Mouse (Mus musculus) heart, postnatal 0 days (tissue): ENCODE results near the gene Rab11a. TPM values are rescaled to one million over a fixed set of nuclear protein-coding genes. Genes with fewer than 3 reads are reported as not detected.
A peak's percentile ranks its signal among the peaks of the same experiment; 100 is the strongest.
"Not testable (repeated sequence)": the region's sequence is repeated elsewhere in the genome, so short reads cannot be mapped to it uniquely, and the experiment has no call there.

Experiments
- ATAC-seq: fragments of 200-750 bp; cut with Nextera tagmentation; 2 replicates; pipeline ENCODE4 v1.8.0; 2017; ENCODE audit warnings: low read depth, moderate number of reproducible peaks, moderate library complexity; ENCODE audit not compliant: insufficient read depth
- DNase-seq: peaks from one replicate; pipeline ENCODE4 v3.0.0-alpha.2; 2016; ENCODE audit warnings: low spot score
- H3K27ac ChIP-seq: fragments of 300-500 bp; sonication (generic); 2 replicates; pipeline ENCODE4 v1.5.1; 2014; ENCODE audit warnings: low read depth, mild to moderate bottlenecking
- H3K27me3 ChIP-seq: fragments of 300-500 bp; sonication (generic); 2 replicates; pipeline ENCODE4 v1.6.1; 2014; ENCODE audit warnings: low read length, mixed read lengths; ENCODE audit not compliant: control insufficient read depth, insufficient read depth
- H3K36me3 ChIP-seq: fragments of 300-500 bp; sonication (generic); replicated peaks from 2 replicates; pipeline ENCODE4 v1.6.1; 2014; ENCODE audit warnings: low read length, mixed read lengths; ENCODE audit not compliant: control insufficient read depth, insufficient read depth
- H3K4me1 ChIP-seq: fragments of 300-500 bp; sonication (generic); 2 replicates; pipeline ENCODE4 v1.6.1; 2014; ENCODE audit warnings: antibody characterized with exemption; ENCODE audit not compliant: control insufficient read depth, insufficient read depth
- H3K4me2 ChIP-seq: fragments of 300-500 bp; sonication (generic); 2 replicates; pipeline ENCODE4 v1.6.1; 2014; ENCODE audit warnings: low read depth, mild to moderate bottlenecking, low read length, moderate library complexity
- H3K4me3 ChIP-seq: fragments of 300-500 bp; sonication (generic); 2 replicates; pipeline ENCODE4 v1.5.1; 2014; ENCODE audit warnings: low read depth, low read length
- H3K9ac ChIP-seq: fragments of 300-500 bp; sonication (generic); replicated peaks from 2 replicates; pipeline ENCODE4 v1.6.1; 2014; ENCODE audit warnings: low read depth, low read length, mixed read lengths
- H3K9me3 ChIP-seq: fragments of 300-500 bp; sonication (generic); replicated peaks from 2 replicates; pipeline ENCODE4 v1.6.1; 2016; ENCODE audit warnings: low read length; ENCODE audit not compliant: control insufficient read depth
- CTCF ChIP-seq: IDR thresholded peaks from 2 replicates; pipeline ENCODE4 v1.5.1; 2016; ENCODE audit warnings: antibody characterized with exemption, control low read depth, low read depth
- EP300 ChIP-seq: IDR thresholded peaks from 2 replicates; pipeline ENCODE4 v1.6.1; 2016; ENCODE audit warnings: antibody characterized with exemption, low read depth
- WGBS: fragments of 180-500 bp; shearing (Covaris S2); extraction: QIAGEN DNeasy Blood & Tissue Kit; methylation state at CpG from one replicate; pipeline ENCODE4 v1.1.7; 2014; 5-methylcytosine and 5-hydroxymethylcytosine counted together
- polyA plus RNA-seq: library from polyadenylated mRNA; unstranded; fragments of >200 nt; fragmentation: Nextera tagmentation; extraction: Ambion mirVana; gene quantifications from 2 replicates; pipeline ENCODE4 v1.2.1, GENCODE M21; 2015
- total RNA-seq: library from RNA; depleted of rRNA; stranded (reverse); fragments of >200 nt; gene quantifications from 2 replicates; pipeline ENCODE4 v1.2.3, GENCODE M21; 2014; ENCODE audit warnings: low replicate concordance

Rab11a gene
- total and polyA plus RNA-seq, 2 experiments from 2014 or later: 180 to 438 TPM

DNA sequence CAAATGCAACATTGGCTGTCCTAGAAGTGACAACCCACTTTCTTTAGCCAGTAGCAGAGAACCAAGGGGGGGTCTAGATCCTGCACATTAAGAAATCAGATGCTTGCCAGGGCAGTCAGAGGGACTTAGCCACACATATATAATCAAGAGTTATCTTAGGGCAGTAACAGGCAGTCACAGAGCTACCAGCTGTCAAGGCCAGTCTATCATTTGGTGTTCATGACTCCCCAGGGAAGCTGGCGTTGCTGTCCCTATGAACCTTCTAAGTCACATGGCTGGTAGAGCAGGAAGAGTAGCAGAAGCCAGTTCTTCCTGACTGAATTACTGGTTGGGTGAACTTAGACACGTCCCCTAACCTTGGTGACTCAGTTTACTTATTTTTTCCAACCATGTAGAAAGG is 44.5 kb downstream of the Rab11a start:
- DNase-seq (no peak), ATAC-seq (no peak)
- no peak overlapping the region for H3K9ac ChIP-seq
- TF ChIP-seq CTCF: no peak
- TF ChIP-seq EP300: no peak
- peaks cover 26% of the 10 kb centered on the region; the same call in 1 of the 2 replicates for H3K36me3 ChIP-seq
- H3K27ac ChIP-seq: no peak overlapping the region
- no peaks in the 10 kb centered on the region for H3K9me3 ChIP-seq
- no peak overlapping the region for H3K4me3 ChIP-seq
- no peaks in the 10 kb centered on the region for H3K27me3 ChIP-seq
- H3K4me1 ChIP-seq: no peaks in the 10 kb centered on the region
- 69% methylated on average over 2 of the region's 2 CpGs for WGBS
- H3K4me2 ChIP-seq: no peak overlapping the region

GRCm38 (mm10) chr9:64691176-64691575 is 46.4 kb downstream of the Rab11a start:
- no peak overlapping the region for H3K4me2 ChIP-seq
- H3K27me3 ChIP-seq: no peaks in the 10 kb centered on the region
- H3K9ac ChIP-seq: no peak overlapping the region
- 14% methylated on average over 7 of the region's 7 CpGs for WGBS
- peaks cover 19% of the 10 kb centered on the region; the same call in 1 of the 2 replicates for H3K36me3 ChIP-seq
- peak; percentile 73; the same call in 1 of the 2 replicates for ATAC-seq
- H3K4me1 ChIP-seq: no peaks in the 10 kb centered on the region
- peak; percentile 62 for DNase-seq
- no peaks in the 10 kb centered on the region for H3K9me3 ChIP-seq
- TF ChIP-seq CTCF: peak; percentile 81
- no peak for TF ChIP-seq EP300
- no peak overlapping the region for H3K4me3 ChIP-seq
- no peak overlapping the region for H3K27ac ChIP-seq

DNA sequence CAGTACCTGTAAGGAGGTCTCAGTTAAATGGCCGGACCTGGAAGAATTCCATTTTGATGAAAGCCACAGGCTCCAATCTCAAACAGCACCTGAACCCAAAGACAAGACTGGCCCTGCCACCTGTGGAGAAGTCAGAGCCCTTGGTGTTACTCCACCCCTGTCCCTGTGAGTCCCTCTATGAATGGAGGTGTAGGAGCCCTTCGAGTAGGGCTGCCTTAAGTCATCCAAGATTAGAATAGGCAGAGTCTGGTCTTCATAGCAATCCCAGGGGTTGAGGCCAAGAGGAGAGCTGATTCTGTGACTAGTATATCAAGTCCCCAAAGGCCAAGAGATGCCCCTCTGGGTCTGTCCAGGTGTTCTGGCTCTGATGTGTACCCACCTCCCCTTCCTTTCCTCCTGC is 46.8 kb downstream of the Rab11a start:
- Histone ChIP-seq H3K4me1 (no peaks in the 10 kb centered on the region), H3K9me3 (no peaks in the 10 kb centered on the region), H3K4me2 (no peak overlapping the region), H3K4me3 (no peak overlapping the region), H3K27me3 (no peaks in the 10 kb centered on the region), H3K36me3 (peaks cover 15% of the 10 kb centered on the region; the same call in 1 of the 2 replicates), H3K27ac (no peak overlapping the region), H3K9ac (no peak overlapping the region)
- TF ChIP-seq CTCF (no peak), EP300 (no peak)
- 85% methylated on average over 2 of the region's 2 CpGs for WGBS
- no peak for ATAC-seq
- DNase-seq: no peak

GRCm38 (mm10) chr9:64688015-64688394 is 49.6 kb downstream of the Rab11a start:
- no peaks in the 10 kb centered on the region for H3K4me1 ChIP-seq
- H3K4me2 ChIP-seq: no peak overlapping the region
- H3K9ac ChIP-seq: no peak overlapping the region
- no peak for DNase-seq
- no peak for ATAC-seq
- H3K9me3 ChIP-seq: no peaks in the 10 kb centered on the region
- no peak overlapping the region for H3K4me3 ChIP-seq
- no peaks in the 10 kb centered on the region for H3K36me3 ChIP-seq
- no peak overlapping the region for H3K27ac ChIP-seq
- WGBS: 54% methylated on average over 1 of the region's 1 CpGs
- H3K27me3 ChIP-seq: no peaks in the 10 kb centered on the region
- TF ChIP-seq EP300 (no peak), CTCF (no peak)

- no peak for DNase-seq
- ATAC-seq: no peak
- 73% methylated on average over 13 of the region's 13 CpGs for WGBS
- Histone ChIP-seq H3K4me2 (no peak overlapping the region), H3K9me3 (no peaks in the 10 kb centered on the region), H3K9ac (no peak overlapping the region), H3K4me1 (no peaks in the 10 kb centered on the region), H3K27ac (no peak overlapping the region), H3K4me3 (no peak overlapping the region), H3K27me3 (no peaks in the 10 kb centered on the region), H3K36me3 (no peaks in the 10 kb centered on the region)
- TF ChIP-seq CTCF: no peak
- no peak for TF ChIP-seq EP300
Measured at GRCm38 (mm10) chr9:64687122-64688014, 50.2 kb downstream of the Rab11a start.

GRCm38 (mm10) chr9:64671341-64672319 is 65.9 kb downstream of the Rab11a start:
- H3K36me3 ChIP-seq, ATAC-seq, H3K4me2 ChIP-seq, H3K4me3 ChIP-seq, H3K27me3 ChIP-seq, H3K9me3 ChIP-seq, H3K4me1 ChIP-seq, H3K27ac ChIP-seq, H3K9ac ChIP-seq, DNase-seq: not testable (repeated sequence)
- 38% methylated on average over 7 of the region's 11 CpGs for WGBS
